Mouse (Mus musculus) MEL (cell line): Measurements from ENCODE around the gene Txnip. TPM values are rescaled to one million over a fixed set of nuclear protein-coding genes. Genes with fewer than 3 reads are reported as not detected.
A peak's percentile ranks its signal among the peaks of the same experiment; 100 is the strongest.
"Not testable (repeated sequence)": the region's sequence is repeated elsewhere in the genome, so short reads cannot be mapped to it uniquely, and the experiment has no call there.

Experiments
- DNase-seq: peaks from one replicate; pipeline ENCODE4 v3.0.0; 2011; ENCODE audit warnings: low read depth, low spot score
- H3K27ac ChIP-seq: 2 replicates; pipeline ENCODE4 v1.5.1; 2012; ENCODE audit warnings: low read depth, mild to moderate bottlenecking, control low read depth, low read length, moderate library complexity; ENCODE audit not compliant: control insufficient read depth
- H3K27me3 ChIP-seq, 2 experiments: fragments of 150-350 bp in 1 of 2; sonication (generic) in 1 of 2; 2 replicates each; pipeline ENCODE4 v1.6.1; 2012; ENCODE audit warnings: low read length in 2 of 2, mild to moderate bottlenecking in 2 of 2, improper control_type of control experiment in 1 of 2, moderate library complexity in 1 of 2; ENCODE audit not compliant: insufficient read depth in 2 of 2, control insufficient read depth in 1 of 2
- H3K36me3 ChIP-seq, 2 experiments: 2 replicates each; pipeline ENCODE4 v1.6.1; 2012 to 2014; ENCODE audit warnings: low read length in 2 of 2, improper control_type of control experiment in 1 of 2, inconsistent platforms in 1 of 2, mild to moderate bottlenecking in 1 of 2; ENCODE audit not compliant: insufficient read depth in 2 of 2, control insufficient read depth in 1 of 2
- H3K4me1 ChIP-seq, 2 experiments: fragments of 150-350 bp in 1 of 2; sonication (generic) in 1 of 2; 2 replicates each; pipeline ENCODE4 v1.6.1; 2012; ENCODE audit warnings: low read length in 2 of 2, improper control_type of control experiment in 1 of 2, mild to moderate bottlenecking in 1 of 2; ENCODE audit not compliant: insufficient read depth in 2 of 2, control insufficient read depth in 1 of 2
- H3K4me3 ChIP-seq, 2 experiments: fragments of 150-350 bp in 1 of 2; sonication (generic) in 1 of 2; 2 replicates each; pipeline ENCODE4 v1.5.1; 2012; ENCODE audit warnings: low read depth in 2 of 2, low read length in 2 of 2, mild to moderate bottlenecking in 2 of 2, moderate library complexity in 2 of 2, control low read depth in 1 of 2, improper control_type of control experiment in 1 of 2; ENCODE audit not compliant: control insufficient read depth in 1 of 2, insufficient read depth in 1 of 2
- H3K79me2 ChIP-seq: 2 replicates; pipeline ENCODE4 v1.6.1; 2012; ENCODE audit warnings: mild to moderate bottlenecking, low read length, moderate library complexity; ENCODE audit not compliant: control insufficient read depth, poor library complexity, insufficient read depth
- H3K9ac ChIP-seq: 2 replicates; pipeline ENCODE4 v1.6.1; 2012; ENCODE audit warnings: low read depth, mild to moderate bottlenecking, control low read depth, low read length, moderate library complexity; ENCODE audit not compliant: control insufficient read depth, poor library complexity, severe bottlenecking
- H3K9me3 ChIP-seq: fragments of 150-350 bp; sonication (generic); replicated peaks from 2 replicates; pipeline ENCODE4 v1.6.1; 2012; ENCODE audit warnings: mild to moderate bottlenecking, low read length, improper control_type of control experiment, moderate library complexity; ENCODE audit not compliant: insufficient read depth
- BHLHE40 ChIP-seq: IDR thresholded peaks from 2 replicates; pipeline ENCODE4 v1.6.1; 2012; ENCODE audit warnings: low read depth, mild to moderate bottlenecking, inconsistent platforms, low read length, improper control_type of control experiment, borderline replicate concordance
- CHD2 ChIP-seq: IDR thresholded peaks from 2 replicates; pipeline ENCODE4 v1.6.1; 2011; ENCODE audit warnings: low read length, improper control_type of control experiment
- EP300 ChIP-seq, 2 experiments: IDR thresholded peaks; 2 replicates each; pipeline ENCODE4 v1.6.1; 2011; ENCODE audit warnings: improper control_type of control experiment in 2 of 2, low read length in 2 of 2, low read depth in 1 of 2, mild to moderate bottlenecking in 1 of 2
- GATA1 ChIP-seq: IDR thresholded peaks from 2 replicates; pipeline ENCODE4 v1.6.1; 2011; ENCODE audit warnings: low read depth, low read length, improper control_type of control experiment
- HCFC1 ChIP-seq: IDR thresholded peaks from 2 replicates; pipeline ENCODE4 v1.6.1; 2012; ENCODE audit warnings: low read depth, mild to moderate bottlenecking, inconsistent platforms, low read length, improper control_type of control experiment, moderate library complexity
- JUND ChIP-seq: IDR thresholded peaks from 2 replicates; pipeline ENCODE4 v1.6.1; 2011; ENCODE audit warnings: low read depth, mild to moderate bottlenecking, improper control_type of control experiment, low read length
- MAX ChIP-seq: IDR thresholded peaks from 2 replicates; pipeline ENCODE4 v1.6.1; 2011; ENCODE audit warnings: low read length, improper control_type of control experiment
- MAZ ChIP-seq: IDR thresholded peaks from 2 replicates; pipeline ENCODE4 v1.6.1; 2012; ENCODE audit warnings: low read depth, mild to moderate bottlenecking, inconsistent platforms, low read length, improper control_type of control experiment
- POLR2A ChIP-seq, 2 experiments: IDR thresholded peaks; 2 replicates each; pipeline ENCODE4 v1.6.1; 2011 to 2012; ENCODE audit warnings: low read length in 2 of 2, mild to moderate bottlenecking in 2 of 2, control low read depth in 1 of 2, improper control_type of control experiment in 1 of 2, low read depth in 1 of 2, moderate library complexity in 1 of 2; ENCODE audit not compliant: control insufficient read depth in 1 of 2, insufficient read depth in 1 of 2, poor library complexity in 1 of 2
- RCOR1 ChIP-seq: IDR thresholded peaks from 2 replicates; pipeline ENCODE4 v1.6.1; 2012; ENCODE audit warnings: low read depth, mild to moderate bottlenecking, inconsistent platforms, low read length, improper control_type of control experiment
- SIN3A ChIP-seq: IDR thresholded peaks from 2 replicates; pipeline ENCODE4 v1.6.1; 2012; ENCODE audit warnings: low read length, improper control_type of control experiment, inconsistent platforms
- TAL1 ChIP-seq: IDR thresholded peaks from 2 replicates; pipeline ENCODE4 v1.6.1; 2012; ENCODE audit warnings: mild to moderate bottlenecking, inconsistent platforms, low read length, moderate library complexity, mixed read lengths
- TBP ChIP-seq: IDR thresholded peaks from 2 replicates; pipeline ENCODE4 v1.8.0; 2011; ENCODE audit warnings: low read depth, low read length, improper control_type of control experiment
- TCF12 ChIP-seq: IDR thresholded peaks from 2 replicates; pipeline ENCODE4 v1.6.1; 2014; ENCODE audit warnings: low read depth, mild to moderate bottlenecking, inconsistent platforms, low read length, improper control_type of control experiment, moderate library complexity
- USF1 ChIP-seq: IDR thresholded peaks from 2 replicates; pipeline ENCODE4 v1.6.1; 2014; ENCODE audit warnings: low read depth, mild to moderate bottlenecking, inconsistent platforms, low read length, improper control_type of control experiment, moderate library complexity
- ZC3H11A ChIP-seq: IDR thresholded peaks from 2 replicates; pipeline ENCODE4 v1.6.1; 2012; ENCODE audit warnings: low read depth, mild to moderate bottlenecking, inconsistent platforms, low read length, improper control_type of control experiment
- polyA plus RNA-seq, 2 experiments: library from polyadenylated mRNA; stranded (reverse) in 1 of 2; unstranded in 1 of 2; fragments of >175 nt in 1 of 2; fragments of >200 nt in 1 of 2; gene quantifications; 2 replicates each; pipeline versions ENCODE4 v1.2.1 to v1.2.4; 2012; ENCODE audit warnings: low replicate concordance in 2 of 2, low read depth in 1 of 2; ENCODE audit not compliant: insufficient read length in 2 of 2, insufficient read depth in 1 of 2, missing spikeins in 1 of 2
- total RNA-seq: library from RNA; depleted of rRNA; stranded (reverse); fragments of 300-350 nt; gene quantifications from 2 replicates; pipeline ENCODE4 v1.2.3, GENCODE M21; 2012; rRNA removed

Gene Txnip
- total and polyA plus RNA-seq, 3 experiments: 183 to 1,680 (median 237) TPM

GRCm38 (mm10) chr3:96603311-96603710 is 45.6 kb downstream of the Txnip start:
- DNase-seq: no peak
- Histone ChIP-seq H3K27me3 (no peaks in the 10 kb centered on the region), H3K4me3 (no peak overlapping the region), H3K36me3 (peaks cover 0 to 7% of the 10 kb centered on the region in 2 experiments; a peak in 2 of 4 replicates), H3K27ac (no peak overlapping the region), H3K79me2 (no peaks in the 10 kb centered on the region; the same call in 1 of the 2 replicates), H3K9ac (no peak overlapping the region), H3K9me3 (no peaks in the 10 kb centered on the region), H3K4me1 (peaks cover 8 to 9% of the 10 kb centered on the region in 2 experiments)
- no peak for TF ChIP-seq ZC3H11A
- TF ChIP-seq TAL1: no peak
- no peak for TF ChIP-seq RCOR1
- no peak for TF ChIP-seq JUND
- no peak for TF ChIP-seq HCFC1
- no peak for TF ChIP-seq USF1
- TF ChIP-seq SIN3A: no peak
- no peak for TF ChIP-seq BHLHE40
- TF ChIP-seq CHD2: no peak
- no peak for TF ChIP-seq GATA1
- no peak for TF ChIP-seq MAX

DNA sequence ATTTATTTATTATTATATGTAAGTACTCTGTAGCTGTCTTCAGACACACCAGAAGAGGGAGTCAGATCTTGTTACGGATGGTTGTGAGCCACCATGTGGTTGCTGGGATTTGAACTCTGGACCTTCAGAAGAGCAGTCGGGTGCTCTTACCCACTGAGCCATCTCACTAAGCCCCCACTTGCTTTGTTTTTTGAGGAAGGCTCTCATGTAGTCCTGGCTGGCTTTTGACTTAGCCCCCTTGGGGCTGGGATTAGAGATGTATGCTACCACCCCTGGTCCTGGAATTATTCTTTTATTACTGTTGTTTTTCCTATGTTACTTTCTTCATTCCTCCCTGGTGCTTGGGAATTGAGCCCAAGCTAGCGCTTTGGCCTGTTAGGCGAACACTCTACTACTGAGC is 48.2 kb downstream of the Txnip start:
- not testable (repeated sequence) for DNase-seq, H3K9me3 ChIP-seq, H3K27ac ChIP-seq, H3K9ac ChIP-seq, H3K36me3 ChIP-seq, H3K4me3 ChIP-seq, H3K4me1 ChIP-seq, H3K79me2 ChIP-seq, H3K27me3 ChIP-seq
- TF ChIP-seq POLR2A (IDR thresholded peaks at IDR 0.05; ENCODE audit: control insufficient read depth in 1 of 2, insufficient read depth in 1 of 2, low read depth in 1 of 2, low read length in 2 of 2, poor library complexity in 1 of 2) (0 out of 4 replicates have a peak, but pooled peaks of 1 of the 2 experiments have one; percentile 18), TBP (peak; percentile 95)

- peaks cover 4% of the 10 kb centered on the region in 2 experiments; a peak in 1 of 4 replicates for H3K4me1 ChIP-seq
- no peak overlapping the region for H3K9ac ChIP-seq
- H3K27me3 ChIP-seq: no peaks in the 10 kb centered on the region
- H3K79me2 ChIP-seq: no peaks in the 10 kb centered on the region
- TF ChIP-seq RCOR1: 0 out of 2 replicates have a peak, but pooled peaks have one; percentile 51
- TF ChIP-seq GATA1: peak; percentile 70
- peak; percentile 30 to 40; a peak in 1 of 4 replicates for TF ChIP-seq EP300 (IDR thresholded peaks at IDR 0.05; ENCODE audit: low read depth in 1 of 2, low read length in 2 of 2)
- TF ChIP-seq TCF12: peak; percentile 36; the same call in 1 of the 2 replicates
- no peak for TF ChIP-seq MAZ
- H3K9me3 ChIP-seq: no peaks in the 10 kb centered on the region
- H3K4me3 ChIP-seq: no peak overlapping the region
- H3K36me3 ChIP-seq: peaks cover 0 to 2% of the 10 kb centered on the region in 2 experiments; a peak in 2 of 4 replicates
- no peak overlapping the region for H3K27ac ChIP-seq
- no peak for DNase-seq
Observed at GRCm38 (mm10) chr3:96606618-96607017, 48.9 kb downstream of the Txnip start.

Other genes with a start within 250 kb of the Txnip start
- not detected in 2 replicates for gene BC107364, start 105.7 kb upstream of the Txnip start, total RNA-seq
- gene BC107364, start 105.7 kb upstream of the Txnip start, polyA plus RNA-seq: under 1 TPM in 1 of 2 experiments, not detected in 1; 0.17 TPM
- not detected in 2 replicates for gene Hfe2, start 32.8 kb upstream of the Txnip start, total RNA-seq
- gene Hfe2, start 32.8 kb upstream of the Txnip start, polyA plus RNA-seq: not detected
- gene Gm16253, start 19.0 kb downstream of the Txnip start, total RNA-seq: not detected in 2 replicates
- gene Gm16253, start 19.0 kb downstream of the Txnip start, polyA plus RNA-seq: 1 to 10 TPM in 1 of 2 experiments, not detected in 1; 1.4 TPM
- gene Polr3gl, start 36.2 kb downstream of the Txnip start, total RNA-seq: 26.4 and 31.1 TPM in 2 replicates
- 10 to 100 TPM in 1 of 2 experiments, not detected in 1; 39.8 TPM for gene Polr3gl, start 36.2 kb downstream of the Txnip start, polyA plus RNA-seq
- 0.15 and 0.16 TPM in 2 replicates for gene Ankrd34a, start 38.7 kb downstream of the Txnip start, total RNA-seq
- gene Ankrd34a, start 38.7 kb downstream of the Txnip start, polyA plus RNA-seq: under 1 TPM in 1 of 2 experiments, not detected in 1; 0.78 TPM
- 5.4 and 6.1 TPM in 2 replicates for gene Lix1l, start 43.2 kb downstream of the Txnip start, total RNA-seq
- 10 to 100 TPM in 1 of 2 experiments, not detected in 1; 17.0 TPM for gene Lix1l, start 43.2 kb downstream of the Txnip start, polyA plus RNA-seq
- 214 and 231 TPM in 2 replicates for gene Rbm8a, start 72.0 kb downstream of the Txnip start, total RNA-seq
- 100 to 1,000 TPM in 1 of 2 experiments, not detected in 1; 363 TPM for gene Rbm8a, start 72.0 kb downstream of the Txnip start, polyA plus RNA-seq
- gene Pex11b, start 77.4 kb downstream of the Txnip start, total RNA-seq: 33.8 and 38.2 TPM in 2 replicates
- 10 to 100 TPM in 1 of 2 experiments, not detected in 1; 82.8 TPM for gene Pex11b, start 77.4 kb downstream of the Txnip start, polyA plus RNA-seq
- 0.16 and 0.19 TPM in 2 replicates for gene Gm42957, start 77.5 kb downstream of the Txnip start, total RNA-seq
- gene Gm42957, start 77.5 kb downstream of the Txnip start, polyA plus RNA-seq: under 1 TPM in 1 of 2 experiments, not detected in 1; 0.06 TPM
- 0.65 and 1.0 TPM in 2 replicates for gene Itga10, start 87.6 kb downstream of the Txnip start, total RNA-seq
- gene Itga10, start 87.6 kb downstream of the Txnip start, polyA plus RNA-seq: 1 to 10 TPM in 1 of 2 experiments, not detected in 1; 2.9 TPM
- 0.46 and 0.62 TPM in 2 replicates for gene Ankrd35, start 112.2 kb downstream of the Txnip start, total RNA-seq
- under 1 TPM in 1 of 2 experiments, not detected in 1; 0.77 TPM for gene Ankrd35, start 112.2 kb downstream of the Txnip start, polyA plus RNA-seq
- 5.9 and 6.0 TPM in 2 replicates for gene Pias3, start 138.4 kb downstream of the Txnip start, total RNA-seq
- gene Pias3, start 138.4 kb downstream of the Txnip start, polyA plus RNA-seq: 10 to 100 TPM in 1 of 2 experiments, not detected in 1; 26.8 TPM
- 2.4 and 2.7 TPM in 2 replicates for gene Nudt17, start 150.6 kb downstream of the Txnip start, total RNA-seq
- gene Nudt17, start 150.6 kb downstream of the Txnip start, polyA plus RNA-seq: 1 to 10 TPM in 1 of 2 experiments, not detected in 1; 6.5 TPM
- gene Polr3c, start 169.7 kb downstream of the Txnip start, total RNA-seq: 48.3 and 53.1 TPM in 2 replicates
- gene Polr3c, start 169.7 kb downstream of the Txnip start, polyA plus RNA-seq: 100 to 1,000 TPM; 122 to 224 TPM
- 43.2 and 52.2 TPM in 2 replicates for gene Rnf115, start 169.7 kb downstream of the Txnip start, total RNA-seq
- gene Rnf115, start 169.7 kb downstream of the Txnip start, polyA plus RNA-seq: 10 to 100 TPM; 66.1 to 71.8 TPM